Mouse (Mus musculus) testis, adult 10 weeks (tissue): ENCODE results near the gene Dmtf1. TPM values are rescaled to one million over a fixed set of nuclear protein-coding genes. Genes with fewer than 3 reads are reported as not detected.

Source experiments
- polyA plus RNA-seq: library from polyadenylated mRNA; stranded (reverse); fragments of 350-450 nt; fragmentation: Illumina TruSeq; extraction: RNeasy Lipid Tissue Mini Kit (QIAGEN cat#74804); gene quantifications from one replicate; pipeline ENCODE4 v1.2.3, GENCODE M21; 2014; ENCODE audit warnings: low read depth, low replicate concordance

Dmtf1 gene
- 51.6 TPM for polyA plus RNA-seq

GRCm38 (mm10) chr5:9161456-9162041 is at the start of gene Dmtf1:
TSS of gene Dmtf1 (minus strand) at chr5:9161776.

GRCm38 (mm10) chr5:9100207-9100848 is 61.2 kb downstream of the Dmtf1 start, which contains the start of gene Tmem243:
TSS of gene Tmem243 (plus strand) at chr5:9100668.

Other genes with a start within 250 kb of the Dmtf1 start
- 19.5 TPM for gene Crot, start 164.5 kb downstream of the Dmtf1 start, polyA plus RNA-seq
- gene Tmem243, start 61.1 kb downstream of the Dmtf1 start, polyA plus RNA-seq, result 142 TPM
- gene 9330182L06Rik, start 104.3 kb upstream of the Dmtf1 start, polyA plus RNA-seq, result 1.7 TPM